ENCODE assay signal across 8 mouse cellular contexts in the genomic region with DNA sequence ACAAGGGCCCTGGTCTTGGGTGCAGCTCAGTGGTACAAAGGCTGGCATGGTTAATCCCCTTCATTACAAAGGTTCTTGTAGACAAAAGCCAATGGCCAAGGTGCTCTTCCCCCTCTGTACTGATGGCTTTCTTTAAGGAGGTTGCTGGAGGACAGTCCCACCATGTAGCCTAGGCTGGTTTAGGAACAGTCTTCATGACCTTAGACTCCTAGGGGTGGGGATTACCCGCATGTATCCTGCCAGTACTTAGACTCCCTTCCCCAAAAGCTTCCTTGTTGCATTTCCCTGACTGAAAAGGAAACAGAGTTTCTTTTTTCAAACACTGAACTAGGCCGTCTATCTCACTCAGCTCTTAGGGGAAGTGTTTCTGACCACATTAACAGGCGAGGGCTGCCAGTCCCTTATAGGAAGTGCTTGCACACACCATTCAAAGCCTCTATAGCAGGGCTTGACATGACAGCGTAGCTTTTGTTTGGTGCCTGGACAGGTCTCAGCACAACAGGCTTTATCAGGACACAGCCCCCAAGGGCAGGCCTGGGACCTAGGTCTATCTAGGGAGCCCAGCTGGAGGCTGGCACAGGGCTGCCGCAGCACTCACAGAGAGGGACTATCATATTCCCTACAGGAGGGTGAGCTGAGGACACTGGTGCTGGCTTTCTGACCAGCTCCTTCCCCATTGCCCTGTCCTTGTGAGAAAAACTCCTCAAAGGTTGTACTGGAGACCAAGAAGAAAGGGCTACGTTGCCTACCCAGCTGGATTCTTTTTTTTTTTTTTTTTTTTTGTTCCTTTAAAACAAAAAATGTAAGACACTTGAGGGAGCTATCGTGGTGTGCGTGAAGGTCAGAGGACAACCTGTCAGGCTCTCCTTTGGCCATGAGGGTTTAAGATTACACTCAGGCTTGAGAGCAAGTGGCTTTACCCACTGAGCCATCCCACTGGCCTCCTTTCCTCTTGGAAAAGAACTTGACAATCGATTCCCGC. TPM values are rescaled to one million over a fixed set of nuclear protein-coding genes. Genes with fewer than 3 reads are reported as not detected.
DNase-seq lines count a peak whose midpoint lies in the region; ATAC-seq and TF ChIP-seq lines count a peak whose summit lies in the region.

No protein-coding gene starts in this region.

- no peaks in the 10 kb centered on the region for H3K27me3 ChIP-seq in liver, embryonic 12.5 days (replicated peaks)
- H3K27me3 ChIP-seq in stomach, postnatal 0 days (ENCODE audit: control insufficient read depth, insufficient read depth, low read length): no peaks in the 10 kb centered on the region
- no peaks in the 10 kb centered on the region for H3K27me3 ChIP-seq in neural tube, embryonic 15.5 days (replicated peaks)

- no peak for TF ChIP-seq CTCF in stomach, postnatal 0 days (IDR thresholded peaks at IDR 0.05; ENCODE audit: low read depth)

- no peak for TF ChIP-seq EP300 in stomach, postnatal 0 days (optimal IDR thresholded peaks at IDR 0.05)

- peaks cover 95% of the 10 kb centered on the region for H3K36me3 ChIP-seq in liver, embryonic 12.5 days
- peaks cover 36% of the 10 kb centered on the region for H3K36me3 ChIP-seq in stomach, postnatal 0 days (ENCODE audit: control insufficient read depth, insufficient read depth, low read length)
- peaks cover 72% of the 10 kb centered on the region for H3K36me3 ChIP-seq in neural tube, embryonic 15.5 days

- 0 out of 2 replicates have a peak overlapping the region, but pooled peaks have one; percentile 40 for H3K9ac ChIP-seq in liver, embryonic 12.5 days
- no peak overlapping the region for H3K9ac ChIP-seq in stomach, postnatal 0 days (ENCODE audit: low read length)
- H3K9ac ChIP-seq in neural tube, embryonic 15.5 days (replicated peaks): no peak overlapping the region

- H3K9me3 ChIP-seq in liver, embryonic 12.5 days (replicated peaks): no peaks in the 10 kb centered on the region
- H3K9me3 ChIP-seq in stomach, postnatal 0 days (ENCODE audit: control insufficient read depth, low read length): no peaks in the 10 kb centered on the region
- H3K9me3 ChIP-seq in neural tube, embryonic 15.5 days (replicated peaks): no peaks in the 10 kb centered on the region

- peaks cover 28% of the 10 kb centered on the region for H3K4me1 ChIP-seq in liver, embryonic 12.5 days
- no peaks in the 10 kb centered on the region for H3K4me1 ChIP-seq in stomach, postnatal 0 days (replicated peaks; ENCODE audit: control insufficient read depth, insufficient read depth)
- no peaks in the 10 kb centered on the region for H3K4me1 ChIP-seq in neural tube, embryonic 15.5 days

- 42% methylated on average over 10 of the region's 10 CpGs for WGBS in liver, embryonic 12.5 days (ENCODE audit: insufficient replicate concordance)
- WGBS in stomach, postnatal 0 days: 78% methylated on average over 10 of the region's 10 CpGs
- WGBS in neural tube, embryonic 15.5 days: 86% methylated on average over 10 of the region's 10 CpGs

- peak; percentile 100 for ATAC-seq in liver, embryonic 12.5 days
- no peak for ATAC-seq in stomach, postnatal 0 days (ENCODE audit: low FRiP score, low TSS enrichment)
- no peak for ATAC-seq in neural tube, embryonic 15.5 days (ENCODE audit: low FRiP score)

- H3K4me3 ChIP-seq in liver, embryonic 12.5 days: no peak overlapping the region
- no peak overlapping the region for H3K4me3 ChIP-seq in stomach, postnatal 0 days (ENCODE audit: low read depth, low read length)
- H3K4me3 ChIP-seq in neural tube, embryonic 15.5 days (replicated peaks): no peak overlapping the region

- H3K27ac ChIP-seq in liver, embryonic 12.5 days: peak overlapping the region; percentile 70
- peak overlapping the region; percentile 53; the same call in 1 of the 2 replicates for H3K27ac ChIP-seq in stomach, postnatal 0 days (replicated peaks)
- no peak overlapping the region for H3K27ac ChIP-seq in neural tube, embryonic 15.5 days (replicated peaks)

- peak overlapping the region; percentile 42 for H3K4me2 ChIP-seq in liver, embryonic 12.5 days
- no peak overlapping the region for H3K4me2 ChIP-seq in stomach, postnatal 0 days (replicated peaks; ENCODE audit: low read depth)
- no peak overlapping the region for H3K4me2 ChIP-seq in neural tube, embryonic 15.5 days

- DNase-seq in layer of hippocampus, adult 9-11 months: peak; percentile 38
- DNase-seq in layer of hippocampus, adult 11-12 months (ENCODE audit: low spot score): no peak
- DNase-seq in heart, adult 18-20 months: peak; percentile 56 to 75
- DNase-seq in stomach, postnatal 0 days (ENCODE audit: low spot score): no peak
- no peak for DNase-seq in retina, embryonic 14.5 days (ENCODE audit: low spot score)
- no peak for DNase-seq in left cerebral cortex, adult 11 months (ENCODE audit: low spot score)

RNA-seq across cellular contexts. Expression of a gene that starts 32.9 kb away (rescaled TPM):
- 100 to 1,000 TPM; 388 to 397 TPM for total RNA-seq in heart, adult 18-20 months (2021)
- polyA plus RNA-seq in liver, embryonic 12.5 days (2016; fragmentation: Nextera tagmentation; extraction: Ambion mirVana): 314 and 322 TPM in 2 replicates
- polyA plus RNA-seq in stomach, postnatal 0 days (2015; fragmentation: Nextera tagmentation; extraction: Ambion mirVana): 156 and 162 TPM in 2 replicates
- polyA plus RNA-seq in neural tube, embryonic 15.5 days (2015; fragmentation: Nextera tagmentation; extraction: Ambion mirVana): 60.1 and 73.0 TPM in 2 replicates

RNA-seq across cellular contexts. Expression of a gene that starts 56.0 kb away (rescaled TPM):
- 10 to 100 TPM; 23.8 to 26.6 TPM for total RNA-seq in heart, adult 18-20 months (2021)
- polyA plus RNA-seq in liver, embryonic 12.5 days (2016; fragmentation: Nextera tagmentation; extraction: Ambion mirVana): 58.6 and 59.9 TPM in 2 replicates
- polyA plus RNA-seq in stomach, postnatal 0 days (2015; fragmentation: Nextera tagmentation; extraction: Ambion mirVana): 31.0 and 32.5 TPM in 2 replicates
- polyA plus RNA-seq in neural tube, embryonic 15.5 days (2015; fragmentation: Nextera tagmentation; extraction: Ambion mirVana): 20.2 and 31.3 TPM in 2 replicates

RNA-seq across cellular contexts. Expression of a gene that starts 56.1 kb away (rescaled TPM):
- 1 to 10 TPM; 2.3 to 3.8 TPM for total RNA-seq in heart, adult 18-20 months (2021)
- polyA plus RNA-seq in liver, embryonic 12.5 days (2016; fragmentation: Nextera tagmentation; extraction: Ambion mirVana): 112 and 114 TPM in 2 replicates
- polyA plus RNA-seq in stomach, postnatal 0 days (2015; fragmentation: Nextera tagmentation; extraction: Ambion mirVana): 21.1 and 23.0 TPM in 2 replicates
- 30.9 and 34.7 TPM in 2 replicates for polyA plus RNA-seq in neural tube, embryonic 15.5 days (2015; fragmentation: Nextera tagmentation; extraction: Ambion mirVana)

Comparison
In these comparisons a context has a peak if more than half of its experiments do, and no peak if none do; other contexts are left out.
1. DNase-seq: peak in layer of hippocampus, adult 9-11 months (single experiment) and heart, adult 18-20 months (2 of 2); none in layer of hippocampus, adult 11-12 months (single experiment), stomach, postnatal 0 days (single experiment), retina, embryonic 14.5 days (single experiment) and left cerebral cortex, adult 11 months (single experiment).